Mouse (Mus musculus) layer of hippocampus, postnatal 36 days (tissue): ENCODE results near the gene Vmn1r84. TPM values are rescaled to one million over a fixed set of nuclear protein-coding genes. Genes with fewer than 3 reads are reported as not detected.

Experiments used
- DNase-seq, 2 experiments: peaks; one replicate each; pipeline ENCODE4 v3.0.0; 2022
- microRNA-seq, 2 experiments: library from miRNA; unstranded; fragments of <30 nt; microRNA quantifications; one replicate each; pipeline ENCODE4 v1.2.0; 2021
- total RNA-seq, 2 experiments: library from RNA; stranded (reverse); gene quantifications; 2 replicates each; pipeline ENCODE4 v1.2.3; 2021

Gene Vmn1r84
- not detected for total RNA-seq

GRCm38 (mm10) chr7:12369173-12369572 lies at the start of gene Vmn1r84:
Vmn1r84 (minus strand) TSS chr7:12369273.
- DNase-seq = no peak

GRCm38 (mm10) chr7:12329381-12329780 lies 39.7 kb downstream of the Vmn1r84 start, which contains the start of gene Vmn1r83:
Vmn1r83 (minus strand) TSS chr7:12329481.
- DNase-seq = no peak

Small RNA genes lying within 50 kb of the gene (microRNA-seq; reads per million reads assigned to microRNA genes)
- 0 reads per million in 2 experiments for gene Gm23521

Other genes starting within 250 kb of the Vmn1r84 start
- not detected for gene Vmn1r78, start 219.0 kb downstream of the Vmn1r84 start, total RNA-seq
- gene Vmn1r79, start 198.0 kb downstream of the Vmn1r84 start, total RNA-seq = not detected
- gene Vmn1r80, start 180.0 kb downstream of the Vmn1r84 start, total RNA-seq = not detected
- gene Vmn1r81, start 101.0 kb downstream of the Vmn1r84 start, total RNA-seq = not detected
- not detected for gene Vmn1r82, start 68.8 kb downstream of the Vmn1r84 start, total RNA-seq
- gene Vmn1r83, start 39.8 kb downstream of the Vmn1r84 start, total RNA-seq = not detected
- 1 to 10 TPM; 8.9 to 9.4 TPM for gene Zfp551, start 53.5 kb upstream of the Vmn1r84 start, total RNA-seq
- 10 to 100 TPM; 12.6 to 13.5 TPM for gene Zfp606, start 109.0 kb upstream of the Vmn1r84 start, total RNA-seq
- gene 2900092C05Rik, start 143.2 kb upstream of the Vmn1r84 start, total RNA-seq = not detected
- under 1 TPM; 0.02 to 0.05 TPM for gene Vmn2r53, start 239.5 kb upstream of the Vmn1r84 start, total RNA-seq